Mouse (Mus musculus): ENCODE data around the gene Eral1. TPM values are rescaled to one million over a fixed set of nuclear protein-coding genes. Genes with fewer than 3 reads are reported as not detected.
A peak's percentile ranks its signal among the peaks of the same experiment; 100 is the strongest.

Gene Eral1
- polyA plus RNA-seq, 1 experiment from 2014 or later, result 40.1 TPM

MicroRNAs encoded within 50 kb of the gene (microRNA counts, 519-probe panel; counts per million panel counts)
- microRNA mmu-miR-144 (5,324 counts per million, percentile 48 among the panel's probes with 10 or more counts), microRNA mmu-miR-451 (5,454 counts per million, percentile 51 among the panel's probes with 10 or more counts)

Small RNA genes lying within 50 kb of the gene (microRNA-seq; reads per million reads assigned to microRNA genes)
- gene Mir144, result 42.5 reads per million, percentile 45 among the genes with 10 or more reads in this experiment
- gene Mir451a, result not detected
- gene Mir451b, result not detected

Other genes starting within 250 kb of the Eral1 start
- gene Pipox, start 186.3 kb downstream of the Eral1 start, polyA plus RNA-seq (2014; fragmentation: Nextera tagmentation; extraction: Ambion mirVana), result 3.2 and 6.2 TPM in 2 replicates
- gene Sez6, start 149.6 kb downstream of the Eral1 start, polyA plus RNA-seq (2014; fragmentation: Nextera tagmentation; extraction: Ambion mirVana), result not detected in 2 replicates
- gene Phf12, start 97.6 kb downstream of the Eral1 start, polyA plus RNA-seq (2014; fragmentation: Nextera tagmentation; extraction: Ambion mirVana), result 16.1 and 22.6 TPM in 2 replicates
- 20.3 and 20.4 TPM in 2 replicates for gene Dhrs13, start 48.1 kb downstream of the Eral1 start, polyA plus RNA-seq (2014; fragmentation: Nextera tagmentation; extraction: Ambion mirVana)
- 25.6 and 45.7 TPM in 2 replicates for gene Flot2, start 42.5 kb downstream of the Eral1 start, polyA plus RNA-seq (2014; fragmentation: Nextera tagmentation; extraction: Ambion mirVana)
- gene Fam222b, start 14.3 kb upstream of the Eral1 start, polyA plus RNA-seq (2014; fragmentation: Nextera tagmentation; extraction: Ambion mirVana), result 15.3 and 16.9 TPM in 2 replicates
- gene Traf4, start 85.2 kb upstream of the Eral1 start, polyA plus RNA-seq (2014; fragmentation: Nextera tagmentation; extraction: Ambion mirVana), result 68.2 and 111 TPM in 2 replicates
- 15.8 and 20.6 TPM in 2 replicates for gene Nek8, start 96.3 kb upstream of the Eral1 start, polyA plus RNA-seq (2014; fragmentation: Nextera tagmentation; extraction: Ambion mirVana)
- 23.1 and 28.1 TPM in 2 replicates for gene Tlcd1, start 96.3 kb upstream of the Eral1 start, polyA plus RNA-seq (2014; fragmentation: Nextera tagmentation; extraction: Ambion mirVana)
- gene Rpl23a, start 103.2 kb upstream of the Eral1 start, polyA plus RNA-seq (2014; fragmentation: Nextera tagmentation; extraction: Ambion mirVana), result 1,650 and 2,291 TPM in 2 replicates
- gene Rab34, start 108.0 kb upstream of the Eral1 start, polyA plus RNA-seq (2014; fragmentation: Nextera tagmentation; extraction: Ambion mirVana), result 128 and 156 TPM in 2 replicates
- 3.4 and 4.1 TPM in 2 replicates for gene Proca1, start 113.0 kb upstream of the Eral1 start, polyA plus RNA-seq (2014; fragmentation: Nextera tagmentation; extraction: Ambion mirVana)
- 81.3 and 95.2 TPM in 2 replicates for gene Sdf2, start 165.4 kb upstream of the Eral1 start, polyA plus RNA-seq (2014; fragmentation: Nextera tagmentation; extraction: Ambion mirVana)
- 13.5 and 26.0 TPM in 2 replicates for gene Supt6, start 165.6 kb upstream of the Eral1 start, polyA plus RNA-seq (2014; fragmentation: Nextera tagmentation; extraction: Ambion mirVana)
- 75.1 and 109 TPM in 2 replicates for gene 2610507B11Rik, start 181.4 kb upstream of the Eral1 start, polyA plus RNA-seq (2014; fragmentation: Nextera tagmentation; extraction: Ambion mirVana)
- gene BC030499, start 210.5 kb upstream of the Eral1 start, polyA plus RNA-seq (2014; fragmentation: Nextera tagmentation; extraction: Ambion mirVana), result 0.10 and 0.47 TPM in 2 replicates
- gene Spag5, start 221.1 kb upstream of the Eral1 start, polyA plus RNA-seq (2014; fragmentation: Nextera tagmentation; extraction: Ambion mirVana), result 35.7 and 50.9 TPM in 2 replicates
- 2.3 and 4.3 TPM in 2 replicates for gene Aldoc, start 242.6 kb upstream of the Eral1 start, polyA plus RNA-seq (2014; fragmentation: Nextera tagmentation; extraction: Ambion mirVana)
- 48.9 and 76.0 TPM in 2 replicates for gene Pigs, start 248.0 kb upstream of the Eral1 start, polyA plus RNA-seq (2014; fragmentation: Nextera tagmentation; extraction: Ambion mirVana)

All from kidney, embryonic 14.5 days (tissue).